Mouse (Mus musculus) lung, adult 2 months (tissue): ENCODE data around the gene Epha3.

ENCODE experiments used
- CTCF ChIP-seq: fragments of 200-500 bp; IDR thresholded peaks from 2 replicates; pipeline ENCODE4 v1.5.1; 2011; ENCODE audit warnings: mild to moderate bottlenecking, low read length, control low read depth; ENCODE audit not compliant: insufficient read depth
- POLR2A ChIP-seq: fragments of 200-500 bp; IDR thresholded peaks from 2 replicates; pipeline ENCODE4 v1.6.1; 2011; ENCODE audit warnings: low read depth, mild to moderate bottlenecking, control low read depth, low read length, borderline replicate concordance; ENCODE audit errors: extremely low read depth

DNA sequence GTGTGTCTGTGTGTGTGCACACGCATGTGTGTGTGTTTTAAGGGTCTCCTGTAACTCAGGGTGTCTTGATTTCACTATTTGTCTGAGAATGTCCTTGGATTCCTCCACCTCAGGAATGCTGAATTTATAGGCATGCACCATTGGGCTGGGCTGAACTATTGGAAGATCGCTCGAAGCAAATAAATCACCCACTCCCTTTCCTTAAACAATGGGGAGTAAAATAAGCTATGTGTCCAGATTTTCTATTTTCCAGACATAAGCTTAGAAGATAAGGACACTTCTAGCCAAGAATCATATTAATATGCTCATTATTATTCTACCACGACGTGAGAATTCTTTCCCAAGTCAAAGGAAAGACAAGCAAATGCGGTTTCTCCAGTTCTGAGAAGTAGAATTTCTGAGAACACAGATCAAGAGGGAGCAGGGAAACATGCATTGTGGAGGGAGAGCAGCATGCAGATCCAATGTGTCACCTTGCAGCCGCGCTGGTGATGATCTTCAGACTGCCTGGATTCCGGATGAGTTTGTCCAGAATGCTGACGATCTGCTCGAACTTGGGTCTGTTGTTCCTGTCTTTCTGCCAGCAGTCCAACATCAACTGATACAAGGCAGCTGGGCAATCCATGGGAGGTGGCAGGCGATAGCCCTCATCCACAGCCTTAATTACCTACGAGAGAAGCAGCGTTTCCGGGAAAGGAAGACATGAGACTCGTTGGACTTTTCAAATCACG lies 297.7 kb downstream of the Epha3 start:
- TF ChIP-seq POLR2A (no peak), CTCF (no peak)
